Mouse (Mus musculus): ENCODE results near the gene Chst1. TPM values are rescaled to one million over a fixed set of nuclear protein-coding genes. Genes with fewer than 3 reads are reported as not detected.

Gene Chst1
- polyA plus RNA-seq, 1 experiment from 2014 or later, result 14.9 TPM

- ATAC-seq (ENCODE audit: low FRiP score, low read depth), result peak; percentile 30
- peak overlapping the region; percentile 79 for H3K4me3 ChIP-seq
- no peaks in the 10 kb centered on the region for H3K9me3 ChIP-seq
- peaks cover 51% of the 10 kb centered on the region for H3K4me1 ChIP-seq
- 1% methylated on average over 17 of the region's 17 CpGs for WGBS
- H3K36me3 ChIP-seq, result no peaks in the 10 kb centered on the region
- peak overlapping the region; percentile 72 for H3K27ac ChIP-seq (replicated peaks)
- peak overlapping the region; percentile 96 for H3K4me2 ChIP-seq (replicated peaks)
- peak overlapping the region; percentile 90 for H3K9ac ChIP-seq (replicated peaks)
- peaks cover 59% of the 10 kb centered on the region for H3K27me3 ChIP-seq
These were observed 802 bp downstream of the Chst1 start for GRCm38 (mm10) chr2:92600348-92600670.

GRCm38 (mm10) chr2:92601246-92601645 lies 1.7 kb downstream of the Chst1 start:
- no peaks in the 10 kb centered on the region for H3K9me3 ChIP-seq
- peak overlapping the region; percentile 96 for H3K4me2 ChIP-seq (replicated peaks)
- no peak overlapping the region for H3K9ac ChIP-seq (replicated peaks)
- no peaks in the 10 kb centered on the region for H3K36me3 ChIP-seq
- 51% methylated on average over 4 of the region's 4 CpGs for WGBS
- H3K27ac ChIP-seq (replicated peaks), result no peak overlapping the region
- H3K27me3 ChIP-seq, result peaks cover 50% of the 10 kb centered on the region
- H3K4me3 ChIP-seq, result peak overlapping the region; percentile 79
- H3K4me1 ChIP-seq, result peaks cover 51% of the 10 kb centered on the region
- no peak for ATAC-seq (ENCODE audit: low FRiP score, low read depth)

- 18% methylated on average over 12 of the region's 12 CpGs for WGBS
- H3K9ac ChIP-seq (replicated peaks), result no peak overlapping the region
- peaks cover 43% of the 10 kb centered on the region for H3K27me3 ChIP-seq
- peak overlapping the region; percentile 79; the same call in 1 of the 2 replicates for H3K4me3 ChIP-seq
- no peak for ATAC-seq (ENCODE audit: low FRiP score, low read depth)
- H3K4me2 ChIP-seq (replicated peaks), result peak overlapping the region; percentile 96
- H3K4me1 ChIP-seq, result peaks cover 48% of the 10 kb centered on the region
- H3K9me3 ChIP-seq, result no peaks in the 10 kb centered on the region
- no peak overlapping the region for H3K27ac ChIP-seq (replicated peaks)
- H3K36me3 ChIP-seq, result no peaks in the 10 kb centered on the region
These were observed 2.6 kb downstream of the Chst1 start for GRCm38 (mm10) chr2:92602073-92602472.

- H3K4me1 ChIP-seq, result peaks cover 48% of the 10 kb centered on the region
- 73% methylated on average over 5 of the region's 5 CpGs for WGBS
- H3K4me3 ChIP-seq, result no peak overlapping the region
- no peak overlapping the region for H3K4me2 ChIP-seq (replicated peaks)
- H3K9ac ChIP-seq (replicated peaks), result no peak overlapping the region
- H3K27me3 ChIP-seq, result peaks cover 38% of the 10 kb centered on the region
- H3K27ac ChIP-seq (replicated peaks), result no peak overlapping the region
- ATAC-seq (ENCODE audit: low FRiP score, low read depth), result no peak
- H3K36me3 ChIP-seq, result no peaks in the 10 kb centered on the region
- H3K9me3 ChIP-seq, result no peaks in the 10 kb centered on the region
These were observed 4.1 kb downstream of the Chst1 start for GRCm38 (mm10) chr2:92603591-92603990.

GRCm38 (mm10) chr2:92604565-92604964 lies 5.1 kb downstream of the Chst1 start:
- H3K27me3 ChIP-seq, result peaks cover 34% of the 10 kb centered on the region
- no peaks in the 10 kb centered on the region for H3K36me3 ChIP-seq

GRCm38 (mm10) chr2:92605995-92606394 lies 6.5 kb downstream of the Chst1 start:
- Histone ChIP-seq H3K4me3 (no peak overlapping the region), H3K4me1 (peaks cover 35% of the 10 kb centered on the region), H3K36me3 (no peaks in the 10 kb centered on the region), H3K9me3 (no peaks in the 10 kb centered on the region), H3K4me2 (replicated peaks) (no peak overlapping the region), H3K27me3 (peaks cover 31% of the 10 kb centered on the region), H3K27ac (replicated peaks) (no peak overlapping the region), H3K9ac (replicated peaks) (no peak overlapping the region)
- 82% methylated on average over 5 of the region's 5 CpGs for WGBS
- no peak for ATAC-seq (ENCODE audit: low FRiP score, low read depth)

More at GRCm38 (mm10) chr2:92604565-92604964, 5.1 kb downstream of the Chst1 start:
- H3K27ac ChIP-seq (replicated peaks), result no peak overlapping the region
- no peak overlapping the region for H3K4me2 ChIP-seq (replicated peaks)
- no peaks in the 10 kb centered on the region for H3K9me3 ChIP-seq
- no peak overlapping the region for H3K9ac ChIP-seq (replicated peaks)
- H3K4me1 ChIP-seq, result peaks cover 42% of the 10 kb centered on the region
- 80% methylated on average over 5 of the region's 5 CpGs for WGBS
- H3K4me3 ChIP-seq, result no peak overlapping the region
- no peak for ATAC-seq (ENCODE audit: low FRiP score, low read depth)

GRCm38 (mm10) chr2:92607153-92607552 lies 7.6 kb downstream of the Chst1 start:
- no peak overlapping the region for H3K4me3 ChIP-seq
- H3K4me1 ChIP-seq, result peaks cover 23% of the 10 kb centered on the region
- no peak overlapping the region for H3K4me2 ChIP-seq (replicated peaks)
- 0 out of 2 replicates have a peak, but pooled peaks cover 5% of the 10 kb centered on the region for H3K36me3 ChIP-seq
- WGBS, result 65% methylated on average over 6 of the region's 6 CpGs
- ATAC-seq (ENCODE audit: low FRiP score, low read depth), result no peak
- H3K27me3 ChIP-seq, result peaks cover 20% of the 10 kb centered on the region
- no peak overlapping the region for H3K9ac ChIP-seq (replicated peaks)
- no peaks in the 10 kb centered on the region for H3K9me3 ChIP-seq
- no peak overlapping the region for H3K27ac ChIP-seq (replicated peaks)

- 81% methylated on average over 3 of the region's 3 CpGs for WGBS
- no peaks in the 10 kb centered on the region for H3K9me3 ChIP-seq
- no peak overlapping the region for H3K9ac ChIP-seq (replicated peaks)
- H3K36me3 ChIP-seq, result 0 out of 2 replicates have a peak, but pooled peaks cover 9% of the 10 kb centered on the region
- H3K4me2 ChIP-seq (replicated peaks), result no peak overlapping the region
- no peak overlapping the region for H3K27ac ChIP-seq (replicated peaks)
- peaks cover 19% of the 10 kb centered on the region for H3K27me3 ChIP-seq
- H3K4me3 ChIP-seq, result no peak overlapping the region
- H3K4me1 ChIP-seq, result peaks cover 19% of the 10 kb centered on the region
- no peak for ATAC-seq (ENCODE audit: low FRiP score, low read depth)
These were observed 8.1 kb downstream of the Chst1 start for GRCm38 (mm10) chr2:92607592-92607991.

GRCm38 (mm10) chr2:92608013-92608619 lies 8.6 kb downstream of the Chst1 start:
- WGBS, result 70% methylated on average over 12 of the region's 12 CpGs
- H3K27me3 ChIP-seq, result peaks cover 13% of the 10 kb centered on the region

GRCm38 (mm10) chr2:92608810-92609581 lies 9.5 kb downstream of the Chst1 start:
- Histone ChIP-seq H3K4me1 (peaks cover 6% of the 10 kb centered on the region; the same call in 1 of the 2 replicates), H3K27me3 (peaks cover 10% of the 10 kb centered on the region; the same call in 1 of the 2 replicates), H3K4me3 (no peak overlapping the region), H3K4me2 (replicated peaks) (no peak overlapping the region), H3K27ac (replicated peaks) (no peak overlapping the region), H3K9ac (replicated peaks) (no peak overlapping the region), H3K36me3 (peaks cover 21% of the 10 kb centered on the region), H3K9me3 (no peaks in the 10 kb centered on the region)
- WGBS, result 52% methylated on average over 4 of the region's 4 CpGs
- ATAC-seq (ENCODE audit: low FRiP score, low read depth), result no peak

More at GRCm38 (mm10) chr2:92608013-92608619, 8.6 kb downstream of the Chst1 start:
- Histone ChIP-seq H3K9ac (replicated peaks) (no peak overlapping the region), H3K36me3 (peaks cover 12% of the 10 kb centered on the region; the same call in 1 of the 2 replicates), H3K27ac (replicated peaks) (no peak overlapping the region), H3K4me1 (peaks cover 14% of the 10 kb centered on the region), H3K4me2 (replicated peaks) (no peak overlapping the region), H3K4me3 (no peak overlapping the region), H3K9me3 (no peaks in the 10 kb centered on the region)
- no peak for ATAC-seq (ENCODE audit: low FRiP score, low read depth)

- Histone ChIP-seq H3K9ac (replicated peaks) (no peak overlapping the region), H3K36me3 (peaks cover 21% of the 10 kb centered on the region), H3K9me3 (no peaks in the 10 kb centered on the region), H3K4me3 (no peak overlapping the region), H3K4me2 (replicated peaks) (no peak overlapping the region), H3K4me1 (0 out of 2 replicates have a peak, but pooled peaks cover 2% of the 10 kb centered on the region), H3K27ac (replicated peaks) (no peak overlapping the region), H3K27me3 (peaks cover 10% of the 10 kb centered on the region; the same call in 1 of the 2 replicates)
- ATAC-seq (ENCODE audit: low FRiP score, low read depth), result no peak
- WGBS, result 74% methylated on average over 3 of the region's 3 CpGs
These were observed 10.3 kb downstream of the Chst1 start for GRCm38 (mm10) chr2:92609704-92610379.

- H3K4me1 ChIP-seq, result no peaks in the 10 kb centered on the region
- H3K4me2 ChIP-seq (replicated peaks), result no peak overlapping the region
- peaks cover 7% of the 10 kb centered on the region; the same call in 1 of the 2 replicates for H3K27me3 ChIP-seq
- no peak for ATAC-seq (ENCODE audit: low FRiP score, low read depth)
- H3K36me3 ChIP-seq, result peaks cover 21% of the 10 kb centered on the region
- no peak overlapping the region for H3K27ac ChIP-seq (replicated peaks)
- H3K4me3 ChIP-seq, result no peak overlapping the region
- 96% methylated on average over 15 of the region's 15 CpGs for WGBS
- no peak overlapping the region for H3K9ac ChIP-seq (replicated peaks)
- no peaks in the 10 kb centered on the region for H3K9me3 ChIP-seq
These were observed 14.1 kb downstream of the Chst1 start for GRCm38 (mm10) chr2:92613645-92614044.
